ENCODE assay signal across 8 mouse cellular contexts in genomic region chr7:40273459-40274072, GRCm38 (mm10).
DNase-seq lines count a peak whose midpoint lies in the region; ATAC-seq and TF ChIP-seq lines count a peak whose summit lies in the region.

No protein-coding gene starts in this region.

- WGBS in forebrain, embryonic 13.5 days, result 12% methylated on average over 2 of the region's 2 CpGs
- 19% methylated on average over 2 of the region's 2 CpGs for WGBS in hindbrain, embryonic 15.5 days
- 20% methylated on average over 2 of the region's 2 CpGs for WGBS in midbrain, embryonic 14.5 days

- H3K9ac ChIP-seq in forebrain, embryonic 13.5 days, result no peak overlapping the region
- H3K9ac ChIP-seq in hindbrain, embryonic 15.5 days, result no peak overlapping the region
- H3K9ac ChIP-seq in midbrain, embryonic 14.5 days (replicated peaks; ENCODE audit: low read length), result no peak overlapping the region

- H3K4me1 ChIP-seq in forebrain, embryonic 13.5 days, result no peaks in the 10 kb centered on the region
- H3K4me1 ChIP-seq in hindbrain, embryonic 15.5 days (replicated peaks), result peaks cover 12% of the 10 kb centered on the region
- peaks cover 6% of the 10 kb centered on the region for H3K4me1 ChIP-seq in midbrain, embryonic 14.5 days (ENCODE audit: control insufficient read depth, insufficient read depth, low read length)

- peak; percentile 3 for DNase-seq in CD4-positive, CD25-positive, alpha-beta regulatory T cell, adult 2 months (ENCODE audit: low read depth, low spot score)
- peak; percentile 80 for DNase-seq in brain, embryonic 14.5 days (ENCODE audit: low read depth)
- DNase-seq in layer of hippocampus, postnatal 25 days (ENCODE audit: extremely low spot score in 1 of 2, low spot score in 1 of 2), result peak; percentile 59 to 70
- peak; percentile 86 for DNase-seq in midbrain, embryonic 14.5 days
- peak; percentile 5 for DNase-seq in yolk sac, embryonic 10.5 days (ENCODE audit: low spot score)

- H3K36me3 ChIP-seq in forebrain, embryonic 13.5 days (ENCODE audit: poor library complexity, severe bottlenecking), result no peaks in the 10 kb centered on the region
- H3K36me3 ChIP-seq in hindbrain, embryonic 15.5 days, result no peaks in the 10 kb centered on the region
- H3K36me3 ChIP-seq in midbrain, embryonic 14.5 days (ENCODE audit: control insufficient read depth, insufficient read depth, low read length), result no peaks in the 10 kb centered on the region

- H3K4me2 ChIP-seq in forebrain, embryonic 13.5 days, result no peak overlapping the region
- H3K4me2 ChIP-seq in hindbrain, embryonic 15.5 days, result no peak overlapping the region
- H3K4me2 ChIP-seq in midbrain, embryonic 14.5 days (ENCODE audit: low read length), result no peak overlapping the region

- H3K4me3 ChIP-seq in forebrain, embryonic 13.5 days, result no peak overlapping the region
- H3K4me3 ChIP-seq in hindbrain, embryonic 15.5 days, result no peak overlapping the region
- no peak overlapping the region for H3K4me3 ChIP-seq in midbrain, embryonic 14.5 days (replicated peaks; ENCODE audit: low read depth, low read length)

- TF ChIP-seq POLR2A in brain, embryonic 14.5 days (IDR thresholded peaks at IDR 0.05; ENCODE audit: borderline replicate concordance, extremely low read depth, insufficient read depth, insufficient read length, poor library complexity, severe bottlenecking), result no peak

- H3K27me3 ChIP-seq in forebrain, embryonic 13.5 days, result no peaks in the 10 kb centered on the region
- H3K27me3 ChIP-seq in hindbrain, embryonic 15.5 days, result no peaks in the 10 kb centered on the region
- H3K27me3 ChIP-seq in midbrain, embryonic 14.5 days (ENCODE audit: control insufficient read depth, insufficient read depth, low read length), result peaks cover 4% of the 10 kb centered on the region; the same call in 1 of the 2 replicates

- no peaks in the 10 kb centered on the region for H3K9me3 ChIP-seq in forebrain, embryonic 13.5 days (replicated peaks)
- no peaks in the 10 kb centered on the region for H3K9me3 ChIP-seq in hindbrain, embryonic 15.5 days
- H3K9me3 ChIP-seq in midbrain, embryonic 14.5 days (ENCODE audit: control insufficient read depth, low read length), result no peaks in the 10 kb centered on the region

- no peak for ATAC-seq in CD4-positive, CD25-positive, alpha-beta regulatory T cell, adult 4 months
- ATAC-seq in forebrain, embryonic 13.5 days, result peak; percentile 74
- peak; percentile 40; the same call in 1 of the 2 replicates for ATAC-seq in hindbrain, embryonic 15.5 days (ENCODE audit: low FRiP score, low read depth)
- peak; percentile 44 for ATAC-seq in midbrain, embryonic 14.5 days (ENCODE audit: low FRiP score, low TSS enrichment)

- H3K27ac ChIP-seq in forebrain, embryonic 13.5 days, result no peak overlapping the region
- H3K27ac ChIP-seq in hindbrain, embryonic 15.5 days (replicated peaks), result no peak overlapping the region
- H3K27ac ChIP-seq in midbrain, embryonic 14.5 days (replicated peaks; ENCODE audit: low read depth, low read length), result no peak overlapping the region

- TF ChIP-seq CTCF in brain, embryonic 14.5 days (IDR thresholded peaks at IDR 0.05; ENCODE audit: borderline replicate concordance, extremely low read depth, insufficient read depth, insufficient read length), result peak; percentile 72; the same call in 1 of the 2 replicates

Comparison
In these comparisons a context has a peak if more than half of its experiments do, and no peak if none do; other contexts are left out.
1. DNase-seq: peak in every context shown above with its lines; median percentile 86 in midbrain, embryonic 14.5 days; 80 in brain, embryonic 14.5 days; 64 in layer of hippocampus, postnatal 25 days; 5 in yolk sac, embryonic 10.5 days; 3 in CD4-positive, CD25-positive, alpha-beta regulatory T cell, adult 2 months.